Mouse (Mus musculus) erythroblast, embryonic 14.5 days (primary cell): ENCODE data around the gene Anapc7.

Experiments
- GATA1 ChIP-seq: IDR thresholded peaks from 2 replicates; pipeline ENCODE4 v1.6.1; 2012; ENCODE audit warnings: low read length, inconsistent platforms, mixed read lengths
- TAL1 ChIP-seq: IDR thresholded peaks from 3 replicates; pipeline ENCODE4 v1.6.1; 2012; ENCODE audit warnings: low read length, inconsistent platforms, mixed read lengths

- no peak for TF ChIP-seq GATA1
- no peak for TF ChIP-seq TAL1
Observed at GRCm38 (mm10) chr5:122494449-122494848, 73.0 kb downstream of the Anapc7 start.
